Mouse (Mus musculus) thymus, postnatal 4 days (tissue): ENCODE data around the gene Olfr494.

Experiments
- DNase-seq: peaks from one replicate; pipeline ENCODE4 v3.0.0; 2021

The Olfr494 gene

DNA sequence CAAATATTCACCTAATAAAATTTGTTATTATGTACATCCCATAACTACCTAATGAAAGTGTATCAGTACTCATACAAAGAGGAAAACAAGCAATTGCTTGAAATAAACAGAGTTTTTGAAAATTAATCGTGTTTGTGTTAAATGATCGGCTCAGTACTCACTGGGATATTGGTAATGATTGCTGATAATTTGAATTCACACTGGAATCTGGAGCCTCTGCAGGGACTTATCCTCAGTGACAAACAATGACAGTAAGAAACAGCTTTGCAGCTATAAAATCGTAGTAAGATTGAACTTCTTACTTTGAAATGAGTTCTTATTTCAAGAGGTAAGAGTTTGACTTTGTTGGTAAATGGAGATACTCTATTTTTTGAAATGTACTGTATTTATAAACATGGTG, at the start of gene Olfr494:
Olfr494 (plus strand) TSS at position 301 of the 400 bp plus-strand sequence.
- DNase-seq, result no peak

DNA sequence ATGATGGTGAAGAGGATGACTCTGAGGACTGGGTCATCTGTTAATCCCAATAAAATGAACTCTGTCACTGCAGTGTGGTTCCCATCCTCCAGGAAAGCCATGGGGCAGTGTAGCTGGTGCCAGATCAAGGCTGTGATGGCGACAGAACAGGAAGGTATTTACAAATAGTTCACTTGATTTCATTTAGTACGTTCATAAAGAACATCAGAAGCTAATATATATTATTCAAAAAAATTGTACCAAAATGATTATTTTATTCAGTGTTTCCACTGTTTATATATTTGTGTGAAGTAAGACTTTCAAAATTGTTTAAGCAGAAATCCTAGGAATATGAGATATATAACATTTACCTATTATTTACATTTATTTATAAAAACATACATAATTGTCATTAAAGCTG, 41.6 kb upstream of the Olfr494 start, which contains the start of gene Olfr492:
Olfr492 (minus strand) TSS at position 101 of the 400 bp plus-strand sequence.
- DNase-seq, result no peak

DNA sequence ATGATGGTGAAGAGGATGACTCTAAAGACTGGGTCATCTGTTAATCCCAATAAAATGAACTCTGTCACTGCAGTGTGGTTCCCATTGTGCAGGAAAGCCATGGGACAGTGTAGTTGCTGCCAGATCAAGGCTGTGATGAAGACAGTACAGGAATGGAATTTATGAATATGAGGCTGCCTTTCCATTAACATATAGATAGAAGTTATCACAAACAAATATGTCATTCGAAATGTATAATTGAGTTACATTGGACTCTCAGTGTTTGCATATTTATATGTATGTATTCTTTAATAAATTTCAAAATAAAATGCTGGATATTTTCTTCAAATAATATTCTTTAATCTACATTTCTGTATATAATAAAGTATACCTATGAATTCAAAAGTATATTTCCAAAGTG, 18.3 kb upstream of the Olfr494 start, which contains the start of gene Olfr493:
Olfr493 (minus strand) TSS at position 101 of the 400 bp plus-strand sequence.
- DNase-seq, result no peak

DNA sequence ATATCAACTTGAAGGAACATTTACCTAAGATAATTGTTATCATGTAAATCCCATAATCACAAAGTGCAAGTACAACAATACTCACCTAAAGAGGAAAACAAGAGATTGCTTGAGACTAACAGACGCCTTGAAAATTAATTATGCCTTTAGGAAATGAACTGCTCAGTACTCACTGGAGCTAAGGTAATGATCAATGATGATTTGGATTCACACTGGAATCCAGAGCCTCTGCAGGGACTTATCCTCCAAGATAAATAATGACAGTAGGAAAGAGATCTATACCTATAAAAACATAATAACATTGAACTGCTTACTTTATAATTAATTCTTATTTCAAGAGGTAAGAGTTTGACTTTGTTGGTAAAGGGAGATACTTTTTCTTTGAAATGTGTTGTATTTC, 27.7 kb downstream of the Olfr494 start, which contains the start of gene Olfr495:
Olfr495 (plus strand) TSS at position 301 of the 400 bp plus-strand sequence.
- DNase-seq, result no peak
